Mouse (Mus musculus) hindbrain, embryonic 13.5 days (tissue): ENCODE measurements around the gene Tmem209. TPM values are rescaled to one million over a fixed set of nuclear protein-coding genes. Genes with fewer than 3 reads are reported as not detected.

Experiments used
- ATAC-seq: fragments of 200-750 bp; cut with Nextera tagmentation; 2 replicates; pipeline ENCODE4 v1.8.0; 2017; ENCODE audit warnings: moderate TSS enrichment; ENCODE audit not compliant: low FRiP score
- H3K27ac ChIP-seq: fragments of 300-500 bp; sonication (generic); 2 replicates; pipeline ENCODE4 v1.5.1; 2015; ENCODE audit warnings: inconsistent platforms, mild to moderate bottlenecking, moderate library complexity
- H3K27me3 ChIP-seq: fragments of 300-500 bp; sonication (generic); 2 replicates; pipeline ENCODE4 v1.6.1; 2015; ENCODE audit warnings: mild to moderate bottlenecking, inconsistent platforms
- H3K36me3 ChIP-seq: fragments of 300-500 bp; sonication (generic); 2 replicates; pipeline ENCODE4 v1.6.1; 2015; ENCODE audit warnings: mild to moderate bottlenecking, inconsistent platforms
- H3K4me1 ChIP-seq: fragments of 300-500 bp; sonication (generic); replicated peaks from 2 replicates; pipeline ENCODE4 v1.6.1; 2015; ENCODE audit warnings: inconsistent platforms
- H3K4me2 ChIP-seq: fragments of 300-500 bp; sonication (generic); 2 replicates; pipeline ENCODE4 v1.6.1; 2015; ENCODE audit warnings: inconsistent platforms, mild to moderate bottlenecking, moderate library complexity
- H3K4me3 ChIP-seq: fragments of 300-500 bp; sonication (generic); 2 replicates; pipeline ENCODE4 v1.5.1; 2015; ENCODE audit warnings: mild to moderate bottlenecking, inconsistent platforms
- H3K9ac ChIP-seq: fragments of 300-500 bp; sonication (generic); 2 replicates; pipeline ENCODE4 v1.6.1; 2015; ENCODE audit warnings: mild to moderate bottlenecking, inconsistent platforms
- H3K9me3 ChIP-seq: fragments of 300-500 bp; sonication (generic); 2 replicates; pipeline ENCODE4 v1.6.1; 2016; ENCODE audit warnings: inconsistent platforms
- WGBS: fragments of 180-500 bp; shearing (Covaris S2); methylation state at CpG from one replicate; pipeline ENCODE4 v1.1.7; 2015; 5-methylcytosine and 5-hydroxymethylcytosine counted together
- polyA plus RNA-seq: library from polyadenylated mRNA; unstranded; fragments of >200 nt; fragmentation: Nextera tagmentation; extraction: Ambion mirVana; gene quantifications from 2 replicates; pipeline ENCODE4 v1.2.1, GENCODE M21; 2015

The Tmem209 gene
- polyA plus RNA-seq, 1 experiment from 2014 or later = 29.5 TPM

- ATAC-seq = no peak
- Histone ChIP-seq H3K27ac (0 out of 2 replicates have a peak overlapping the region, but pooled peaks have one; percentile 98), H3K4me3 (no peak overlapping the region), H3K9ac (no peak overlapping the region), H3K36me3 (peaks cover 15% of the 10 kb centered on the region), H3K9me3 (no peaks in the 10 kb centered on the region), H3K4me1 (peaks cover 38% of the 10 kb centered on the region), H3K27me3 (no peaks in the 10 kb centered on the region), H3K4me2 (no peak overlapping the region)
- WGBS = 89% methylated on average over 5 of the region's 5 CpGs
Measured at GRCm38 (mm10) chr6:30458626-30459025, 51.0 kb downstream of the Tmem209 start.

DNA sequence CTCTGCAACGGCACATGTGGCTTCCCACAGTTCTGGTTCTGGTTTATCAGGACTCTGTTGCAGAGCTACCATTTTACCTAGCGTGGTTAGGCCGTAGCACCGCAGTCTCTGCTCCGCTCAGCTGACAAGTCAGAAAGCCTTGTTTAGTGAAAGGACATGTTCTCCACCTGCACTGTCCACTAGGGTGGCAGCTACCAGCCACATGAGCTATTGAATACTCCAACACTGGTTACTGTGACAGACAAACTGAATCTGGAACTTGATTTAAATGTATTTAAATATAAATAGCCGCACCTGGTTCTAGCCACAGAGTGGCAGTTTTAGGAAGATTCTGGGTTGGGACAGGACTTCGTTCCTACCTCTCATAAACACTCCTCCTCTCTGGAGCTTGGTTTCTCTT is 52.6 kb downstream of the Tmem209 start:
- WGBS = 96% methylated on average over 7 of the region's 7 CpGs
- H3K36me3 ChIP-seq = peaks cover 28% of the 10 kb centered on the region
- H3K27me3 ChIP-seq = no peaks in the 10 kb centered on the region
- peaks cover 30% of the 10 kb centered on the region for H3K4me1 ChIP-seq
- no peak overlapping the region for H3K4me3 ChIP-seq
- ATAC-seq = no peak
- H3K27ac ChIP-seq = no peak overlapping the region
- no peak overlapping the region for H3K4me2 ChIP-seq
- no peak overlapping the region for H3K9ac ChIP-seq
- no peaks in the 10 kb centered on the region for H3K9me3 ChIP-seq

GRCm38 (mm10) chr6:30439576-30439975 is 70.0 kb downstream of the Tmem209 start:
- H3K4me2 ChIP-seq = no peak overlapping the region
- 93% methylated on average over 10 of the region's 10 CpGs for WGBS
- H3K9ac ChIP-seq = no peak overlapping the region
- no peaks in the 10 kb centered on the region for H3K4me1 ChIP-seq
- peaks cover 46% of the 10 kb centered on the region for H3K36me3 ChIP-seq
- ATAC-seq = no peak
- H3K27ac ChIP-seq = no peak overlapping the region
- H3K4me3 ChIP-seq = no peak overlapping the region
- H3K9me3 ChIP-seq = no peaks in the 10 kb centered on the region
- no peaks in the 10 kb centered on the region for H3K27me3 ChIP-seq

DNA sequence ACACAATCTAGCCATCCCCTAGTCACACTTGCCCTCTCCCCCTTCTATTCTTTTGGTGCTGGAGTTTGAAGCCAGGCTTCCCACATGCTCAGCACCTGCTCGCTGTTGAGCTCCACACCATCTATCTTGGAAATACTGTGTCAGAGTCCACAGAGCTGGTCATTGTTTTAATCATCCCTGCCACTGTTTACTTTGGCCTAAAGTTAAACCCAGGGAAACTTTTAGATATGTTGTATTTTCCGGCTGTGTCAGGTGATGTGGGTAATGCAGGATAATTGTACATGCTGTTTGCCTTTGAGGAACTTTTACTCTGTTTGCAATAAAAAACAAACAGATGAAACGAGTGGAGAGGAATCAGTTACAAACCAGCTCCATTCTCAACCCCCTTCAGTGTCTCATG is 72.5 kb downstream of the Tmem209 start:
- Histone ChIP-seq H3K4me2 (no peak overlapping the region), H3K36me3 (peaks cover 22% of the 10 kb centered on the region), H3K27ac (no peak overlapping the region), H3K4me1 (no peaks in the 10 kb centered on the region), H3K9me3 (no peaks in the 10 kb centered on the region), H3K27me3 (no peaks in the 10 kb centered on the region), H3K4me3 (no peak overlapping the region), H3K9ac (no peak overlapping the region)
- ATAC-seq = no peak
- 79% methylated on average over 3 of the region's 3 CpGs for WGBS

DNA sequence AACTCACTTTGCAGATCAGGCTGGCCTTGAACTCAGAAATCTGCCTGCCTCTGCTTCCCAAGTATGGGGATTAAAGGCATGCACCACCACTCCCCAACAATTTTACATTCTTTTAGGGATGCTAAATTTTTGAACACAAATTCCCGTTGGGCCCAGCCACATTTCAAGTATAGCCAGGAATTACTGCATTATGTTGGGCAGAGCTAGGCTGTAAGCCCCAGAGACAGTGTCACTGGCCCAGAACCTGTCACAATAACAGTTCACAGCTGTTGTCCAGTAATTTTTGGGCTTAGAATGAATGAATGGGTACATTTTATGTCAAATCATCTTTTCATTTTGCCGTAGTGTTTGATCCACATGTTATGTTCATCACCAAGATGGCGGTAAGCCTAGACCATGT is 73.1 kb downstream of the Tmem209 start:
- WGBS = 96% methylated on average over 3 of the region's 3 CpGs
- Histone ChIP-seq H3K27me3 (no peaks in the 10 kb centered on the region), H3K36me3 (peaks cover 17% of the 10 kb centered on the region), H3K27ac (no peak overlapping the region), H3K4me1 (no peaks in the 10 kb centered on the region), H3K4me2 (no peak overlapping the region), H3K9me3 (no peaks in the 10 kb centered on the region), H3K9ac (no peak overlapping the region), H3K4me3 (no peak overlapping the region)
- no peak for ATAC-seq

GRCm38 (mm10) chr6:30432461-30433192 is 77.0 kb downstream of the Tmem209 start:
- Histone ChIP-seq H3K9ac (no peak overlapping the region), H3K4me2 (no peak overlapping the region), H3K27ac (no peak overlapping the region), H3K36me3 (no peaks in the 10 kb centered on the region), H3K9me3 (no peaks in the 10 kb centered on the region), H3K4me3 (no peak overlapping the region), H3K27me3 (no peaks in the 10 kb centered on the region), H3K4me1 (no peaks in the 10 kb centered on the region)
- 81% methylated on average over 3 of the region's 3 CpGs for WGBS
- ATAC-seq = no peak

Other genes starting within 250 kb of the Tmem209 start
- gene Ube2h, start 205.2 kb downstream of the Tmem209 start, polyA plus RNA-seq = 58.1 and 61.0 TPM in 2 replicates
- 64.9 and 71.4 TPM in 2 replicates for gene Zc3hc1, start 118.8 kb downstream of the Tmem209 start, polyA plus RNA-seq
- gene Klhdc10, start 107.9 kb downstream of the Tmem209 start, polyA plus RNA-seq = 32.9 and 34.2 TPM in 2 replicates
- 0.12 and 0.39 TPM in 2 replicates for gene Ssmem1, start 66 bp upstream of the Tmem209 start, polyA plus RNA-seq
- 6.9 and 8.7 TPM in 2 replicates for gene Cpa2, start 31.8 kb upstream of the Tmem209 start, polyA plus RNA-seq
- 1.4 and 1.5 TPM in 2 replicates for gene Cpa4, start 58.6 kb upstream of the Tmem209 start, polyA plus RNA-seq
- gene Cpa5, start 101.2 kb upstream of the Tmem209 start, polyA plus RNA-seq = not detected in 2 replicates
- gene Cpa1, start 129.4 kb upstream of the Tmem209 start, polyA plus RNA-seq = 0.71 and 1.1 TPM in 2 replicates
- gene Cep41, start 184.0 kb upstream of the Tmem209 start, polyA plus RNA-seq = 13.3 and 14.2 TPM in 2 replicates
- 367 and 379 TPM in 2 replicates for gene Mest, start 213.8 kb upstream of the Tmem209 start, polyA plus RNA-seq